Mouse (Mus musculus): ENCODE results near the gene Clstn2.

Gene Clstn2

GRCm38 (mm10) chr9:97476961-97477360 is 556.0 kb downstream of the Clstn2 start:
- no peak for DNase-seq (ENCODE audit: low read depth, low spot score)

GRCm38 (mm10) chr9:97476456-97476855 is 556.5 kb downstream of the Clstn2 start:
- DNase-seq (ENCODE audit: low read depth, low spot score), result no peak

- DNase-seq (ENCODE audit: low read depth, low spot score), result no peak
Measured at GRCm38 (mm10) chr9:97474896-97475295, 558.1 kb downstream of the Clstn2 start.

- no peak for DNase-seq (ENCODE audit: low read depth, low spot score)
Measured at GRCm38 (mm10) chr9:97471014-97471591, 561.9 kb downstream of the Clstn2 start.

- DNase-seq (ENCODE audit: low read depth, low spot score), result no peak
Measured at GRCm38 (mm10) chr9:97460452-97460851, 572.5 kb downstream of the Clstn2 start.

- DNase-seq (ENCODE audit: low read depth, low spot score), result no peak
Measured at GRCm38 (mm10) chr9:97459745-97460144, 573.2 kb downstream of the Clstn2 start.

- no peak for DNase-seq (ENCODE audit: low read depth, low spot score)
Measured at GRCm38 (mm10) chr9:97449316-97450050, 583.5 kb downstream of the Clstn2 start.

GRCm38 (mm10) chr9:97439872-97440636 is 592.9 kb downstream of the Clstn2 start:
- no peak for DNase-seq (ENCODE audit: low read depth, low spot score)

- no peak for DNase-seq (ENCODE audit: low read depth, low spot score)
Measured at GRCm38 (mm10) chr9:97434666-97435065, 598.3 kb downstream of the Clstn2 start.

GRCm38 (mm10) chr9:97429885-97430449 is 603.0 kb downstream of the Clstn2 start:
- DNase-seq (ENCODE audit: low read depth, low spot score), result no peak

GRCm38 (mm10) chr9:97428127-97428526 is 604.9 kb downstream of the Clstn2 start:
- no peak for DNase-seq (ENCODE audit: low read depth, low spot score)

GRCm38 (mm10) chr9:97420896-97421295 is 612.1 kb downstream of the Clstn2 start:
- DNase-seq (ENCODE audit: low read depth, low spot score), result no peak

- DNase-seq (ENCODE audit: low read depth, low spot score), result no peak
Measured at GRCm38 (mm10) chr9:97414876-97415668, 617.9 kb downstream of the Clstn2 start.

- DNase-seq (ENCODE audit: low read depth, low spot score), result no peak
Measured at GRCm38 (mm10) chr9:97408142-97408541, 624.8 kb downstream of the Clstn2 start.

All from CD4-positive helper T cell, adult 2 months (primary cell).